ENCODE assay signal across 8 mouse cellular contexts in the genomic region with DNA sequence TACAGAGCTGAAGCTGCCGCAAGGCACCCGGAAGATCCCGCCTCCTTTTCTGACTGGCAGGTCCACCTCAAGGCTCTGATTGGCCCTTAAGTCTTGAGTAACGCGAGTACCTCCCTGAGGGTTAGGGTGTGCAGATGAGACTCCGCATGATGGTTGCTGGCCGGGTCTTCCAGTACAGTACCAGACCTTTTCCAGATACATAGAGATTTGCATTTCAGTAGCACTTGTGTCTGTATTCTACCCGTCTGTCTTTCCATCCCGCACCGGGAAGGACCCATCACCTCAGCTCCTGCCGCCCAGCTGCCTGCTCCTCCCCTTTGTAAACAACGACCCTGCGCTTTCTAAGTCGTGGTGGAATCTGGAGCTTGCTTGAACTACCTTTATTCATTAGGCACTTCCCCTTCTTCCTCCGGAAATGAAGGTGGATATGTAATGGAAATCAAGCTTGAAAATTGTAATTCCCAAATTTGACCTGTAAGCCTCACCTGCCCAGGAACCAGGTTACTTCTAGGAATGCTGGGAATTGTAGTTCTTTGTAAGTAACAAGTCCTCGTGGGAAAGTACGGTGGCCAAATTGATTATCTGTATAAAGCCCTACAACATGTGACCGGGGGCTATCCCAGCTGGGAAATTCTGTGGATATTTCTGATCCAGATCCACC. TPM values are rescaled to one million over a fixed set of nuclear protein-coding genes. Genes with fewer than 3 reads are reported as not detected.
A peak's percentile ranks its signal among the peaks of the same experiment; 100 is the strongest.
DNase-seq lines count a peak whose midpoint lies in the region; ATAC-seq lines count a peak whose summit lies in the region.

A gene (minus strand): TSS at position 29 of the 661 bp plus-strand sequence.
A gene (minus strand): TSS at position 502 of the 661 bp plus-strand sequence.

- H3K9ac ChIP-seq in hindbrain, embryonic 12.5 days = peak within 1 kb of the TSS; percentile 49

- WGBS in hindbrain, embryonic 12.5 days = under 1% methylated on average over 18 of the region's 18 CpGs

- DNase-seq in NIH3T3 (ENCODE audit: low read depth) = peak; percentile 94
- DNase-seq in cerebellum, postnatal 10 days = peak; percentile 99
- DNase-seq in frontal cortex, postnatal 10 days (ENCODE audit: low spot score in 2 of 2) = peak; percentile 96 to 99
- DNase-seq in layer of hippocampus, postnatal 14 days (ENCODE audit: low spot score in 2 of 2) = peak; percentile 99
- DNase-seq in lung, postnatal 14 days = peak; percentile 99
- peak; percentile 79 for DNase-seq in retina, adult 2 months (ENCODE audit: low read depth, low spot score)
- peak; percentile 95 to 96 for DNase-seq in thymus, postnatal 36 days

- H3K4me1 ChIP-seq in hindbrain, embryonic 12.5 days = no peaks in the 10 kb centered on the region

- ATAC-seq in hindbrain, embryonic 12.5 days (ENCODE audit: low FRiP score) = peak; percentile 98

- H3K9me3 ChIP-seq in hindbrain, embryonic 12.5 days (replicated peaks) = peaks cover 8% of the 10 kb centered on the region; the same call in 1 of the 2 replicates

- H3K36me3 ChIP-seq in hindbrain, embryonic 12.5 days = no peaks in the 10 kb centered on the region

- peak within 1 kb of the TSS; percentile 64 for H3K4me3 ChIP-seq in hindbrain, embryonic 12.5 days

- peak within 1 kb of the TSS; percentile 32 for H3K27ac ChIP-seq in hindbrain, embryonic 12.5 days

- peak within 1 kb of the TSS; percentile 74 for H3K4me2 ChIP-seq in hindbrain, embryonic 12.5 days (replicated peaks)

- no peaks in the 10 kb centered on the region for H3K27me3 ChIP-seq in hindbrain, embryonic 12.5 days

RNA-seq across cellular contexts. Expression of the first gene that starts in this region (rescaled TPM):
- polyA plus RNA-seq in hindbrain, embryonic 12.5 days (2016; fragmentation: Nextera tagmentation; extraction: Ambion mirVana) = 0.09 and 0.12 TPM in 2 replicates
- under 1 TPM; 0.30 to 0.36 TPM for total RNA-seq in layer of hippocampus, postnatal 14 days (2021)

RNA-seq across cellular contexts. Expression of the second gene that starts in this region (rescaled TPM):
- polyA plus RNA-seq in hindbrain, embryonic 12.5 days (2016; fragmentation: Nextera tagmentation; extraction: Ambion mirVana) = 6.9 and 9.0 TPM in 2 replicates
- 10 to 100 TPM; 10.9 to 11.2 TPM for total RNA-seq in layer of hippocampus, postnatal 14 days (2021)

Comparison
In these comparisons a context has a peak if more than half of its experiments do, and no peak if none do; other contexts are left out.
1. Peak in every context shown above with its lines: DNase-seq, ATAC-seq, H3K4me3 ChIP-seq and H3K27ac ChIP-seq.